Mouse (Mus musculus) adrenal gland, postnatal 0 days (tissue): ENCODE data around the gene Gm14403. TPM values are rescaled to one million over a fixed set of nuclear protein-coding genes. Genes with fewer than 3 reads are reported as not detected.

Source experiments
- polyA plus RNA-seq: library from polyadenylated mRNA; unstranded; fragments of >200 nt; fragmentation: Nextera tagmentation; extraction: Ambion mirVana; gene quantifications from 2 replicates; pipeline ENCODE4 v1.2.1, GENCODE M21; 2015

Gene Gm14403
- polyA plus RNA-seq: 6.3 and 11.1 TPM in 2 replicates

GRCm38 (mm10) chr2:177498067-177498466 lies at the start of gene Gm14403:
Gene Gm14403 (plus strand): TSS chr2:177498215.

GRCm38 (mm10) chr2:177464676-177465075 lies 33.3 kb upstream of the Gm14403 start, which contains the start of gene Zfp970:
Gene Zfp970 (plus strand): TSS chr2:177464733.

Other genes with a start within 250 kb of the Gm14403 start
- not detected in 2 replicates for gene Gm14409, start 231.2 kb upstream of the Gm14403 start, polyA plus RNA-seq
- gene Gm14412, start 173.9 kb upstream of the Gm14403 start, polyA plus RNA-seq: 0.13 and 0.46 TPM in 2 replicates
- 8.6 and 15.0 TPM in 2 replicates for gene Gm14418, start 99.9 kb upstream of the Gm14403 start, polyA plus RNA-seq
- gene Zfp970, start 33.5 kb upstream of the Gm14403 start, polyA plus RNA-seq: 9.6 and 15.9 TPM in 2 replicates
- gene Gm14406, start 80.0 kb downstream of the Gm14403 start, polyA plus RNA-seq: not detected in 2 replicates